Mouse (Mus musculus): ENCODE data around the gene Atp2a3. TPM values are rescaled to one million over a fixed set of nuclear protein-coding genes. Genes with fewer than 3 reads are reported as not detected.

Gene Atp2a3
- polyA plus RNA-seq, 1 experiment, result 478 TPM

DNA sequence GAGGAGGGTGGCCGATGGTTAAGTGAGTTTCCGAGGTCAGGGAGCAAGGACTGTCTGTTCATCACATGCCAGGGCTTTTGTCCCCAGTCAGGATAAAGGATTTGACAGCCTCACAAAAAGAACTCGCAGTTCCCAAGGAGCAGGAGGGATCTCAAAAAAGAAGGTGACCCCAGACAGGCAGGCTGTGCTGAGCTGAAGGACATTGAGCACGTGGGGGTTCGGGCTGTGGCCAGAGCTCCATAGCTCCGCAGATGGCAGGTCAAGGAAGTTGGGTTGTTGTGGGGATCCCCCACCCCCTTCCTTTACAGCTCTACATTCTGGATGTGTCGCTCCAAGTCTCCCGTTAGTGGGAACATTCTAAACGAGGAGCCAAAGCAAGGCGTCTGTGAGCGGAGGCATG lies 13.1 kb upstream of the Atp2a3 start:
- H3K4me1 ChIP-seq (replicated peaks; ENCODE audit: control insufficient read depth, insufficient read depth, low read length), result peaks cover 42% of the 10 kb centered on the region
- no peak for TF ChIP-seq POLR2A (IDR thresholded peaks at IDR 0.05; ENCODE audit: control insufficient read depth, extremely low read depth, insufficient read depth, low read length, poor library complexity)
- no peak for TF ChIP-seq CTCF (IDR thresholded peaks at IDR 0.05; ENCODE audit: borderline replicate concordance, control insufficient read depth, extremely low read depth, insufficient read depth, low read length, poor library complexity)

DNA sequence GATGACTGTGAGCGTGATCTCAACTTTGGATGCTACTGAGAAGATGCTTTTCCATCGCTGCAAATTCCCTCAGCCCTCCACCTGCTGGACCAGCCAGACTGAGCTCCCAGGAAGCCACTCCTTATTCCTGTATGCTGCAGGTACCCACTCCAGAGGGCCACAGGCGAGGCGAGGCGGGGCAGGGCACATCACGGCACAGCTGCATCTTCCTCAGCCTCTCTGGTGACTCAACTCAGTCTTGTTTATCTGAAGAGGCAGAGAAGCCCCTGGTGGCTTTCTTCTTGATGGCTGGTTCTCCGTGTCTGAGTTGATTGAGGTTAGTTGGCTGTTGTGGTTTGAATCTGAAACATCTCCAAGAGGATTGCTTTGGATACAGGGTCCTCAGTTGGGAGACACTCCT lies 12.7 kb upstream of the Atp2a3 start:
- whole genome bisulfite sequencing, result 44% methylated on average over 7 of the region's 7 CpGs
- no peak overlapping the region for H3K27ac ChIP-seq (ENCODE audit: control insufficient read depth, insufficient read depth, low read length)
- TF ChIP-seq POLR2A (IDR thresholded peaks at IDR 0.05; ENCODE audit: control insufficient read depth, extremely low read depth, insufficient read depth, low read length, poor library complexity) (no peak), CTCF (IDR thresholded peaks at IDR 0.05; ENCODE audit: borderline replicate concordance, control insufficient read depth, extremely low read depth, insufficient read depth, low read length, poor library complexity) (no peak)
- DNase-seq, result no peak
- H3K4me3 ChIP-seq (ENCODE audit: control insufficient read depth, insufficient read depth, low read length), result no peak overlapping the region
- H3K27me3 ChIP-seq (ENCODE audit: control insufficient read depth, insufficient read depth, low read length), result no peaks in the 10 kb centered on the region
- H3K36me3 ChIP-seq (ENCODE audit: control insufficient read depth, insufficient read depth, low read length), result no peaks in the 10 kb centered on the region
- peaks cover 47% of the 10 kb centered on the region for H3K4me1 ChIP-seq (replicated peaks; ENCODE audit: control insufficient read depth, insufficient read depth, low read length)

More for the DNA sequence above, 13.1 kb upstream of the Atp2a3 start:
- 93% methylated on average over 11 of the region's 11 CpGs for WGBS
- Histone ChIP-seq H3K27me3 (ENCODE audit: control insufficient read depth, insufficient read depth, low read length) (no peaks in the 10 kb centered on the region), H3K27ac (ENCODE audit: control insufficient read depth, insufficient read depth, low read length) (no peak overlapping the region), H3K4me3 (ENCODE audit: control insufficient read depth, insufficient read depth, low read length) (no peak overlapping the region), H3K36me3 (ENCODE audit: control insufficient read depth, insufficient read depth, low read length) (no peaks in the 10 kb centered on the region)
- no peak for DNase-seq

DNA sequence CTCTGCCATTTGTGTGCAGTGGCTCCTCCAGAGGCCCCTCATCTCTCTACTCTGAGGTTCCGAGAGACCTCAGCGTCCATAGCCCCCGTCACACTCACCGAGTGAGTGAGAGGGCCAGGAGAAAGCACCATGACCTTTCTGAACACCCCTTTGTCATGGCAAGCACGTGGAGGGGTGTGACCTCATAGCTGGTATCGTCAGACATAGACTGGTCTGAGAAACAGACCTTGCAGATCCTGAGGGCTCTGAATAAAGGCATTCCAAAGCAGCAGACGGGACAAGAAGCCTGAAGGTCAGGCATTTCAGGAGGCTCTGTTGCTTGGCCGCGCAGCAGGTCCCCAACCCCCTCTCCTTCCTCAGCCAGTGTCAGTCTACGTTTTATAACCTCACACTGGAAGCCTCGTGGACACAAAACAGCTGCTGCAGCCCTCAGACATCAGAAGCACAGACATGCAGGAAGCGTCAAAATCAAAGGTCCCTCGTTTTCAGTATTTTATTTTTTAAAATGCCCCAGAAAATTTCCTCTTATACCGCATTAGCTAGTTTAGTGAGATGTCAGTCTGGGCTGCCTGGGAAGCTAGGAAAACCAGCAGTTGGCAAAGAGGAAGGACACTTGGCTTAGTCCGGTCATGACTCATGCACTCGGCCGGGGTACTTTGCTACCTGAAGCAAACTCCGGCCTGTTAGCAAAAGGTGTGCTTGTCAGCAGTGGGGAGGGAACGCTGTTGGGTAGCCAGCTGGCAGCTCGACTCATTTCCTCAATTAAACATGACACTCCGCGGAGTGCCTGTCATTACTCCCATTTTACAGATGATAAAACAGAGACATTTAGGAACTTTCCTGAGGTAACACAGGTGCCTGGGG lies 9.6 kb upstream of the Atp2a3 start:
- no peaks in the 10 kb centered on the region for H3K27me3 ChIP-seq (ENCODE audit: control insufficient read depth, insufficient read depth, low read length)
- H3K36me3 ChIP-seq (ENCODE audit: control insufficient read depth, insufficient read depth, low read length), result no peaks in the 10 kb centered on the region
- no peak overlapping the region for H3K27ac ChIP-seq (ENCODE audit: control insufficient read depth, insufficient read depth, low read length)
- WGBS, result 46% methylated on average over 22 of the region's 22 CpGs
- peaks cover 52% of the 10 kb centered on the region for H3K4me1 ChIP-seq (replicated peaks; ENCODE audit: control insufficient read depth, insufficient read depth, low read length)
- H3K4me3 ChIP-seq (ENCODE audit: control insufficient read depth, insufficient read depth, low read length), result no peak overlapping the region
- DNase-seq, result no peak
- TF ChIP-seq CTCF (IDR thresholded peaks at IDR 0.05; ENCODE audit: borderline replicate concordance, control insufficient read depth, extremely low read depth, insufficient read depth, low read length, poor library complexity) (no peak), POLR2A (IDR thresholded peaks at IDR 0.05; ENCODE audit: control insufficient read depth, extremely low read depth, insufficient read depth, low read length, poor library complexity) (no peak)

DNA sequence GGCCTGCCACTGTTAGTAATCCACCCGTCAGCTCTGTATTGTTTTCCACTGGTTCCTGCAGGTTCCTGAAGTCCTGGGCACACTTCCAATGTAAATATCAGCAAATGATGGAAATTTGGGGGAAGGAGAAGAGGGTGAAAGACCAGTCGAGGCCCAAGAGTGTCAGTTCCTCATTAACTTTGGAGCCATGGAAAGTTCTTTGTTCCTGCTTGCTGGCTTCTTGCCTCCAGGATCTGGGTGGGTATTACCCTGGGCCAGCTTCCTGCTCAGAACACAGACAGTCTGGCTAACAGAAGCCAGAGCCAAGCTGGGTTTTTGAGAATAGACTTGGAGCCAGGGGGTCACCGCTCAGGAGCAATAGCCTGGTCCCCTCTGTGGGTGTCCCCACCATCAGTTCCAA lies 8.7 kb upstream of the Atp2a3 start:
- Histone ChIP-seq H3K4me3 (ENCODE audit: control insufficient read depth, insufficient read depth, low read length) (no peak overlapping the region), H3K27me3 (ENCODE audit: control insufficient read depth, insufficient read depth, low read length) (no peaks in the 10 kb centered on the region), H3K27ac (ENCODE audit: control insufficient read depth, insufficient read depth, low read length) (no peak overlapping the region; the same call in 1 of the 2 replicates), H3K36me3 (ENCODE audit: control insufficient read depth, insufficient read depth, low read length) (no peaks in the 10 kb centered on the region), H3K4me1 (replicated peaks; ENCODE audit: control insufficient read depth, insufficient read depth, low read length) (peaks cover 46% of the 10 kb centered on the region)
- no peak for DNase-seq
- TF ChIP-seq CTCF (IDR thresholded peaks at IDR 0.05; ENCODE audit: borderline replicate concordance, control insufficient read depth, extremely low read depth, insufficient read depth, low read length, poor library complexity), result no peak
- TF ChIP-seq POLR2A (IDR thresholded peaks at IDR 0.05; ENCODE audit: control insufficient read depth, extremely low read depth, insufficient read depth, low read length, poor library complexity), result no peak
- 81% methylated on average over 3 of the region's 3 CpGs for WGBS

DNA sequence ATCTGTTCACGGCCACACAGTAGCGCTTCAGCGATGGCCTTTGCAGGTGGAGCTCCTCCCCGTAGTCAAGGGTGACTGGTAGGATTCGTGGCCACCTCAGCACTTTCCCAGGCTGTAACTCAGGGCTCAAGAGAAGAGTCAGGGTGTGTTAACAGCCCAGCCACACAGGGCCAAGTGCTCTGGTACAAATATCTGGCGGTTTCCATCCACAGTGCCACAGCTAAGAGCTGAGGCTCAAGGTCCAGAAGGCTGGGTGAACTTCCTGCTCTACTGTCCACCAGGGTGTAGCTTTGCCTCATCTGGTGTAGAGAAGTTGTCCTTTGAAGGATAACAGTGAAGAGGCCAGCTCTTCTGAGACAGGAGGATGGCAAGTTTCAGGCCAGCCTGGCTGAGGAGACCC lies 8.3 kb upstream of the Atp2a3 start:
- 81% methylated on average over 6 of the region's 6 CpGs for WGBS
- DNase-seq, result no peak
- H3K4me1 ChIP-seq (replicated peaks; ENCODE audit: control insufficient read depth, insufficient read depth, low read length), result peaks cover 50% of the 10 kb centered on the region

DNA sequence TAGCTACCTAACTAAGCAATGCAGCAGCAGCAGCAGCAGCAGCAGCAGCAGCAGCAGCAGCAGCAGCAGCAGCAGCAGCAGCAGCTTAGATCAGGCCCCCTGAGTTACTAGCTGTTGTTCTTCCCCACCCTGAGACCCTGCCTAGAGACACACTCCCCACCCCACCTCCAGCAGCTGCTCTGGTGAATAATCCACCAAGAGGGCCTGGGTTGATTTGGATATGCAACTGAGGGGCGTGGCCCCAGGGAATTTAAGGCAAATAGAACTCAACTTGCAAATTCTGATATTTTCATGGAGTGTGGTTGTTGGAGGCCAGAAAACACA lies 7.9 kb upstream of the Atp2a3 start:
- WGBS, result 88% methylated on average over 1 of the region's 1 CpGs
- peaks cover 50% of the 10 kb centered on the region for H3K4me1 ChIP-seq (replicated peaks; ENCODE audit: control insufficient read depth, insufficient read depth, low read length)
- H3K27me3 ChIP-seq (ENCODE audit: control insufficient read depth, insufficient read depth, low read length), result no peaks in the 10 kb centered on the region
- no peak for DNase-seq
- no peaks in the 10 kb centered on the region for H3K36me3 ChIP-seq (ENCODE audit: control insufficient read depth, insufficient read depth, low read length)
- no peak overlapping the region for H3K4me3 ChIP-seq (ENCODE audit: control insufficient read depth, insufficient read depth, low read length)
- H3K27ac ChIP-seq (ENCODE audit: control insufficient read depth, insufficient read depth, low read length), result no peak overlapping the region
- no peak for TF ChIP-seq CTCF (IDR thresholded peaks at IDR 0.05; ENCODE audit: borderline replicate concordance, control insufficient read depth, extremely low read depth, insufficient read depth, low read length, poor library complexity)
- no peak for TF ChIP-seq POLR2A (IDR thresholded peaks at IDR 0.05; ENCODE audit: control insufficient read depth, extremely low read depth, insufficient read depth, low read length, poor library complexity)

More for the DNA sequence above, 8.3 kb upstream of the Atp2a3 start:
- Histone ChIP-seq H3K4me3 (ENCODE audit: control insufficient read depth, insufficient read depth, low read length) (no peak overlapping the region), H3K36me3 (ENCODE audit: control insufficient read depth, insufficient read depth, low read length) (no peaks in the 10 kb centered on the region), H3K27ac (ENCODE audit: control insufficient read depth, insufficient read depth, low read length) (no peak overlapping the region; the same call in 1 of the 2 replicates), H3K27me3 (ENCODE audit: control insufficient read depth, insufficient read depth, low read length) (no peaks in the 10 kb centered on the region)
- TF ChIP-seq CTCF (IDR thresholded peaks at IDR 0.05; ENCODE audit: borderline replicate concordance, control insufficient read depth, extremely low read depth, insufficient read depth, low read length, poor library complexity) (no peak), POLR2A (IDR thresholded peaks at IDR 0.05; ENCODE audit: control insufficient read depth, extremely low read depth, insufficient read depth, low read length, poor library complexity) (no peak)
